Mouse (Mus musculus) retina, postnatal 7 days (tissue): ENCODE measurements at regions not wholly inside any gene's neighbourhood (a gene's known extent, or its start where the extent isn't known, plus 50 kb on each side); places are given as distances from the start of the nearest gene placed in this dataset.

Experiments
- DNase-seq: peaks from one replicate; pipeline ENCODE4 v3.0.0-alpha.2; 2012; ENCODE audit warnings: low read depth, low spot score

- DNase-seq, result no peak
These were observed 402.2 kb upstream of the Smim15 start for GRCm38 (mm10) chr13:107641926-107642657.

- DNase-seq, result no peak
These were observed 404.6 kb upstream of the Smim15 start for GRCm38 (mm10) chr13:107639620-107640019.

GRCm38 (mm10) chr13:107637269-107637668, 407.0 kb upstream of the Smim15 start:
- no peak for DNase-seq

- DNase-seq, result no peak
These were observed 409.1 kb upstream of the Smim15 start for GRCm38 (mm10) chr13:107635114-107635513.

GRCm38 (mm10) chr13:107627073-107627472, 417.2 kb upstream of the Smim15 start:
- DNase-seq, result no peak

- DNase-seq, result no peak
These were observed 417.6 kb upstream of the Smim15 start for GRCm38 (mm10) chr13:107626670-107627069.

- DNase-seq, result no peak
These were observed 422.9 kb upstream of the Smim15 start for GRCm38 (mm10) chr13:107621337-107621736.

GRCm38 (mm10) chr13:107620887-107621286, 423.4 kb upstream of the Smim15 start:
- DNase-seq, result no peak

GRCm38 (mm10) chr13:107620210-107620609, 424.0 kb upstream of the Smim15 start:
- no peak for DNase-seq

GRCm38 (mm10) chr13:107619430-107619927, 424.8 kb upstream of the Smim15 start:
- DNase-seq, result no peak

- no peak for DNase-seq
These were observed 425.3 kb upstream of the Smim15 start for GRCm38 (mm10) chr13:107618796-107619429.

GRCm38 (mm10) chr13:107618369-107618771, 425.9 kb upstream of the Smim15 start:
- no peak for DNase-seq

GRCm38 (mm10) chr13:107617582-107617981, 426.7 kb upstream of the Smim15 start:
- no peak for DNase-seq

GRCm38 (mm10) chr13:107616775-107617174, 427.5 kb upstream of the Smim15 start:
- DNase-seq, result no peak

- no peak for DNase-seq
These were observed 435.2 kb upstream of the Smim15 start for GRCm38 (mm10) chr13:107608996-107609503.

- DNase-seq, result no peak
These were observed 437.0 kb upstream of the Smim15 start for GRCm38 (mm10) chr13:107607294-107607693.

- no peak for DNase-seq
These were observed 442.1 kb upstream of the Smim15 start for GRCm38 (mm10) chr13:107602149-107602548.

GRCm38 (mm10) chr13:107601132-107601439, 443.2 kb upstream of the Smim15 start:
- DNase-seq, result no peak

GRCm38 (mm10) chr13:107600331-107601131, 443.7 kb upstream of the Smim15 start:
- DNase-seq, result no peak

GRCm38 (mm10) chr13:107599094-107599644, 445.1 kb upstream of the Smim15 start:
- DNase-seq, result no peak

GRCm38 (mm10) chr13:107598391-107598790, 445.9 kb upstream of the Smim15 start:
- DNase-seq, result no peak

GRCm38 (mm10) chr13:107597217-107597616, 447.0 kb upstream of the Smim15 start:
- no peak for DNase-seq
